Mouse (Mus musculus) hindbrain, embryonic 15.5 days (tissue): ENCODE data around the gene Gsg1l. TPM values are rescaled to one million over a fixed set of nuclear protein-coding genes. Genes with fewer than 3 reads are reported as not detected.

Source experiments
- ATAC-seq: fragments of 200-750 bp; cut with Nextera tagmentation; 2 replicates; pipeline ENCODE4 v1.8.0; 2017; ENCODE audit warnings: low read depth, moderate number of reproducible peaks, moderate TSS enrichment; ENCODE audit not compliant: low FRiP score
- H3K27ac ChIP-seq: fragments of 300-500 bp; sonication (generic); replicated peaks from 2 replicates; pipeline ENCODE4 v1.5.1; 2015; ENCODE audit warnings: mild to moderate bottlenecking, inconsistent platforms
- H3K27me3 ChIP-seq: fragments of 300-500 bp; sonication (generic); 2 replicates; pipeline ENCODE4 v1.6.1; 2015; ENCODE audit warnings: control low read depth, inconsistent platforms
- H3K36me3 ChIP-seq: fragments of 300-500 bp; sonication (generic); 2 replicates; pipeline ENCODE4 v1.6.1; 2015; ENCODE audit warnings: control low read depth, inconsistent platforms
- H3K4me1 ChIP-seq: fragments of 300-500 bp; sonication (generic); replicated peaks from 2 replicates; pipeline ENCODE4 v1.6.1; 2015; ENCODE audit warnings: control low read depth, inconsistent platforms
- H3K4me2 ChIP-seq: fragments of 300-500 bp; sonication (generic); 2 replicates; pipeline ENCODE4 v1.6.1; 2015; ENCODE audit warnings: moderate library complexity, mild to moderate bottlenecking, inconsistent platforms
- H3K4me3 ChIP-seq: fragments of 300-500 bp; sonication (generic); 2 replicates; pipeline ENCODE4 v1.5.1; 2015; ENCODE audit warnings: mild to moderate bottlenecking, inconsistent platforms
- H3K9ac ChIP-seq: fragments of 300-500 bp; sonication (generic); 2 replicates; pipeline ENCODE4 v1.6.1; 2015; ENCODE audit warnings: inconsistent platforms
- H3K9me3 ChIP-seq: fragments of 300-500 bp; sonication (generic); 2 replicates; pipeline ENCODE4 v1.6.1; 2016; ENCODE audit warnings: control low read depth, inconsistent platforms
- WGBS: fragments of 180-500 bp; shearing (Covaris S2); methylation state at CpG from one replicate; pipeline ENCODE4 v1.1.7; 2015; 5-methylcytosine and 5-hydroxymethylcytosine counted together
- polyA plus RNA-seq: library from polyadenylated mRNA; unstranded; fragments of >200 nt; fragmentation: Nextera tagmentation; extraction: Ambion mirVana; gene quantifications from 2 replicates; pipeline ENCODE4 v1.2.1, GENCODE M21; 2015

The Gsg1l gene
- polyA plus RNA-seq, 1 experiment from 2014 or later: 18.4 TPM

GRCm38 (mm10) chr7:126096596-126096995, 14.4 kb upstream of the Gsg1l start:
- peaks cover 25% of the 10 kb centered on the region for H3K36me3 ChIP-seq
- ATAC-seq: no peak
- 80% methylated on average over 5 of the region's 5 CpGs for WGBS

GRCm38 (mm10) chr7:126094738-126095137, 12.5 kb upstream of the Gsg1l start:
- Histone ChIP-seq H3K4me3 (no peak overlapping the region), H3K4me1 (no peaks in the 10 kb centered on the region), H3K4me2 (no peak overlapping the region), H3K36me3 (peaks cover 10% of the 10 kb centered on the region; the same call in 1 of the 2 replicates), H3K9ac (no peak overlapping the region), H3K27me3 (no peaks in the 10 kb centered on the region), H3K27ac (no peak overlapping the region), H3K9me3 (no peaks in the 10 kb centered on the region)
- 91% methylated on average over 5 of the region's 5 CpGs for WGBS
- ATAC-seq: no peak

More at GRCm38 (mm10) chr7:126096596-126096995, 14.4 kb upstream of the Gsg1l start:
- Histone ChIP-seq H3K4me2 (no peak overlapping the region), H3K4me1 (no peaks in the 10 kb centered on the region), H3K4me3 (no peak overlapping the region), H3K27ac (no peak overlapping the region), H3K9me3 (no peaks in the 10 kb centered on the region), H3K9ac (no peak overlapping the region), H3K27me3 (no peaks in the 10 kb centered on the region)

DNA sequence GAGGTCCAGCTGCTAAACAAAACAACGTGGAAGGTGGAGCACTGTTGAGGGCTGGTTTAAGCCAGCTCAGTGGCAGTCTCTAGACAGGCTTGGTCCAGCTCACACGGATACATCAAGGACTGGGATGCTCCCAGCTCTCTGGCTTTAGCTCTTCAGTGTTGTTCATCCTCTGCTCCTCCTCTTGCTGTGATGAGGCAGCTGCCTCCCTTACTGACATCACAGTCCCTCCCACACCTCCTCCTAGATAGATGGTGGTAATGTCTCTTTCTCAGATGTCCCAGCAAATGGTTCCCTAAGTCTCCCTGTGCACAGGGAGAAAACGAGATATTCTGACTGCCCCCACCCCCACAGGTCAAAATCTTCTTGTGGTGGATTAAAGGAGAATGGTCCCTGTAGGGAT, 11.0 kb upstream of the Gsg1l start:
- Histone ChIP-seq H3K4me1 (no peaks in the 10 kb centered on the region), H3K9ac (no peak overlapping the region), H3K27me3 (no peaks in the 10 kb centered on the region), H3K4me2 (no peak overlapping the region), H3K36me3 (peaks cover 10% of the 10 kb centered on the region; the same call in 1 of the 2 replicates), H3K9me3 (no peaks in the 10 kb centered on the region), H3K27ac (no peak overlapping the region), H3K4me3 (no peak overlapping the region)
- WGBS: 47% methylated on average over 3 of the region's 3 CpGs
- ATAC-seq: no peak

- H3K27ac ChIP-seq: no peak overlapping the region
- no peak overlapping the region for H3K9ac ChIP-seq
- 18% methylated on average over 6 of the region's 6 CpGs for WGBS
- H3K27me3 ChIP-seq: peaks cover 4% of the 10 kb centered on the region; the same call in 1 of the 2 replicates
- no peaks in the 10 kb centered on the region for H3K36me3 ChIP-seq
- no peaks in the 10 kb centered on the region for H3K9me3 ChIP-seq
- no peak overlapping the region for H3K4me3 ChIP-seq
- H3K4me1 ChIP-seq: peaks cover 12% of the 10 kb centered on the region
- no peak overlapping the region for H3K4me2 ChIP-seq
- no peak for ATAC-seq
Observed at GRCm38 (mm10) chr7:126089782-126090181, 7.6 kb upstream of the Gsg1l start.

DNA sequence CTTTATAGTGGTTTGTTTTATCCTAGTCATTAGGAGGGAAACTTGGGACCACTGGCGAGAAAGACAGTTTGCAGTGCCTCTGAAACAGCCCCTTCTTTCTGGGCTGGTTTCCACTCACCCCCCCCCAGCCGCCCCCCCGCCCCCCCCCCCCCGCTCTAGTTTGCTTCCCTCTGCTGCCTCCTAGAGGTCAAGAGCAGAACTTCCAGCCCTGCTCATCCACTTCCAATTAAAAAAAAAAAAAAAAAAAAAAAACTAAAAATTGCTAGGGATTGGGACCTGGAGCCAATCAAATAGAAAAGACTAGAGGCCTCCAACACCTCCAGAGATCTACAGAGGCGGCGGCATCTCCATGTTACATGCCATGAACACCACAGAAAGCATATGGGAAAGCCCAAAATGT, 5.9 kb upstream of the Gsg1l start:
- Histone ChIP-seq H3K4me1 (peaks cover 24% of the 10 kb centered on the region), H3K9me3 (no peaks in the 10 kb centered on the region), H3K9ac (no peak overlapping the region), H3K4me2 (no peak overlapping the region), H3K27me3 (peaks cover 10% of the 10 kb centered on the region; the same call in 1 of the 2 replicates), H3K4me3 (no peak overlapping the region), H3K27ac (no peak overlapping the region), H3K36me3 (no peaks in the 10 kb centered on the region)
- 44% methylated on average over 3 of the region's 6 CpGs for WGBS
- no peak for ATAC-seq

DNA sequence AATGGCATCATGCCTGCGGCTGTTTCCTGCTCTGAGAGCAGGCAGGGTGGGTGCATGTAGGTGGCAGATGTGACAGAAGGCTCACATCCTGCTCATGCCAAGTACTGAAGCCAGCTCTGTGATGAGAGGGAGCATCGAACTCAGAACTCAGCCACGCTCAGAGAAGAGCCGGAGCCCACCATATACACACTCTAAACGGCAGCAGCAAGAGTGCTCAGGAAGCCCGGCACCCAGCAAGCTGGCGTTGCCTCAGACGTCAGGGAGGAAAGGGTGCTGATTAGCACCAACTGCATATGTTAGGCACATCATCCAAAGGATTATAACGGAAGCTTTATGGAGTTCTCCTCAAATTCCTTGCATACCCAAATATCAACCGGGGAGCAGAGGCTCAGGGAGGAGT, 5.4 kb upstream of the Gsg1l start:
- Histone ChIP-seq H3K9me3 (no peaks in the 10 kb centered on the region), H3K9ac (no peak overlapping the region), H3K4me1 (peaks cover 30% of the 10 kb centered on the region), H3K27me3 (peaks cover 12% of the 10 kb centered on the region; the same call in 1 of the 2 replicates), H3K27ac (no peak overlapping the region), H3K4me3 (no peak overlapping the region), H3K36me3 (no peaks in the 10 kb centered on the region), H3K4me2 (no peak overlapping the region)
- WGBS: 72% methylated on average over 10 of the region's 10 CpGs
- ATAC-seq: no peak

- Histone ChIP-seq H3K4me1 (peaks cover 39% of the 10 kb centered on the region), H3K27ac (no peak overlapping the region), H3K36me3 (no peaks in the 10 kb centered on the region), H3K4me2 (no peak overlapping the region), H3K9ac (no peak overlapping the region), H3K27me3 (peaks cover 12% of the 10 kb centered on the region; the same call in 1 of the 2 replicates), H3K4me3 (no peak overlapping the region), H3K9me3 (no peaks in the 10 kb centered on the region)
- WGBS: 16% methylated on average over 6 of the region's 6 CpGs
- no peak for ATAC-seq
Observed at GRCm38 (mm10) chr7:126086321-126086741, 4.1 kb upstream of the Gsg1l start.

- H3K4me3 ChIP-seq: no peak overlapping the region
- 91% methylated on average over 9 of the region's 9 CpGs for WGBS
- no peak overlapping the region for H3K4me2 ChIP-seq
- no peak overlapping the region for H3K9ac ChIP-seq
- peaks cover 48% of the 10 kb centered on the region for H3K4me1 ChIP-seq
- H3K36me3 ChIP-seq: no peaks in the 10 kb centered on the region
- no peak for ATAC-seq
- H3K27ac ChIP-seq: no peak overlapping the region
- H3K9me3 ChIP-seq: no peaks in the 10 kb centered on the region
- H3K27me3 ChIP-seq: peaks cover 16% of the 10 kb centered on the region; the same call in 1 of the 2 replicates
Observed at GRCm38 (mm10) chr7:126085154-126085553, 2.9 kb upstream of the Gsg1l start.

DNA sequence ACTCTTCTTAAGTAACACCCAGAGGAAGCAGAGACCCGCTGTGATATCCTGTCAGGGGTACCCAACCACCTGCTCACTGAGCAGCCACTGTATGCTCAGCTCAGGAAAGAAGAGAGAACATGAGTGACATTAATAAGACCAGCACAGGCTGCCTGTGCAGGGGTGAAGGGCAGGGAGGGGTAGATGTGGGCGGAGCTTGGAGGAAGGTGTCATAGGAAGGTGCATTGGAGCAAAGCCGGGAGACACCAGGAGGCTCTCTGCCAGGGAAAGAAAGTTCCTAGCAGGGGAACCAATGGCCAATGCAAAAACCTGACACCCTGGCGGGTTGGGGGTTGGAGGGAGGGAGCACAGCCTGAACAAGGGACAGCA, 1.8 kb upstream of the Gsg1l start:
- Histone ChIP-seq H3K27ac (no peak overlapping the region), H3K9me3 (no peaks in the 10 kb centered on the region), H3K9ac (no peak overlapping the region), H3K4me3 (no peak overlapping the region), H3K27me3 (peaks cover 20% of the 10 kb centered on the region; the same call in 1 of the 2 replicates), H3K4me1 (peaks cover 56% of the 10 kb centered on the region), H3K4me2 (peak overlapping the region; percentile 95; the same call in 1 of the 2 replicates), H3K36me3 (no peaks in the 10 kb centered on the region)
- WGBS: 16% methylated on average over 4 of the region's 4 CpGs
- ATAC-seq: no peak

- Histone ChIP-seq H3K27ac (0 out of 2 replicates have a peak overlapping the region, but pooled peaks have one; percentile 16), H3K36me3 (no peaks in the 10 kb centered on the region), H3K4me1 (peaks cover 56% of the 10 kb centered on the region), H3K9ac (no peak overlapping the region), H3K9me3 (no peaks in the 10 kb centered on the region), H3K4me2 (peak overlapping the region; percentile 95; the same call in 1 of the 2 replicates), H3K27me3 (peaks cover 20% of the 10 kb centered on the region; the same call in 1 of the 2 replicates), H3K4me3 (no peak overlapping the region)
- ATAC-seq: no peak
- 11% methylated on average over 9 of the region's 9 CpGs for WGBS
Observed at GRCm38 (mm10) chr7:126083341-126083979, 1.2 kb upstream of the Gsg1l start.

GRCm38 (mm10) chr7:126081727-126082285, 405 bp downstream of the Gsg1l start:
- Histone ChIP-seq H3K4me3 (peak overlapping the region; percentile 74), H3K4me1 (peaks cover 50% of the 10 kb centered on the region), H3K27ac (peak overlapping the region; percentile 66), H3K36me3 (no peaks in the 10 kb centered on the region), H3K9ac (peak overlapping the region; percentile 74), H3K27me3 (peaks cover 20% of the 10 kb centered on the region; the same call in 1 of the 2 replicates), H3K4me2 (peak overlapping the region; percentile 95), H3K9me3 (no peaks in the 10 kb centered on the region)
- 2% methylated on average over 67 of the region's 80 CpGs for WGBS
- ATAC-seq: peak; percentile 31; the same call in 1 of the 2 replicates

DNA sequence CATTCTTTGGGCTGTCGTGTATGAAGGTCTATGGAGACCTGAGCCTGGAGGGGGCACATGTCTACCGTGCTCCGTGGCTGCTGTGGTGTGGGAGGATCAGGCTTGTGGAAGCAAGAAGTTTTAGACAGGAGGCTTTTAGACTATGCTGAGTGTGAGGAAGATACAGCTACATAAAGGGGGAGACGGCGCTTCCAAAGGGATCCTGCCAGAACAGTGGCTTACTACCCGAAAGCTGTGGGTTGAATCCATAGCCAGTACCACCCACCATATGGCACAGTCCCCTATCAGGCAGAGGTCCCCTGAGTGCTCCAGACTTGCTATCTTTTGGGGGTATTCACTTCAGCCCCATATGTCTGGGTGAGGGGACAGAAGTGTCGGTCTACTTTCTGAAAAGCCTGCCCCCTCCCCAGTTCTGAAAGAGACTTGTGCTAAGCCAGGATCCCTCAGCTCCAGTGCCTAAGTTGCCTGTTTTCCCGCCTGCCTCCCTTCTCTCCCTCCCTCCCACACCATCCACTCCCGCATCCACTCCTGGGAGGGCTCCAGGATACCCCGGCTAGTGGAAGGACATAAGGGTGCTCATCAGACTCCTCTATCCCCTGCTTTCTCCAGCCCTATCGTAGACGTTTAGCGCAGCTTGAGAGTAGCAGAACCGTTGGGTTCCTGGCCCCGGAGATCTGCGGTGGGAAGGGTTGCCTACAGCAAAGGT, 1.1 kb downstream of the Gsg1l start:
- H3K9me3 ChIP-seq: no peaks in the 10 kb centered on the region

More for the DNA sequence above, 1.1 kb downstream of the Gsg1l start:
- no peaks in the 10 kb centered on the region for H3K36me3 ChIP-seq
- 15% methylated on average over 16 of the region's 16 CpGs for WGBS
- H3K4me3 ChIP-seq: peak overlapping the region; percentile 74
- peaks cover 20% of the 10 kb centered on the region; the same call in 1 of the 2 replicates for H3K27me3 ChIP-seq
- peaks cover 44% of the 10 kb centered on the region for H3K4me1 ChIP-seq
- ATAC-seq: 0 out of 2 replicates have a peak, but pooled peaks have one; percentile 18
- peak overlapping the region; percentile 74 for H3K9ac ChIP-seq
- H3K27ac ChIP-seq: peak overlapping the region; percentile 66
- H3K4me2 ChIP-seq: peak overlapping the region; percentile 95
